Mouse (Mus musculus): ENCODE results near the gene Fancm. TPM values are rescaled to one million over a fixed set of nuclear protein-coding genes. Genes with fewer than 3 reads are reported as not detected.

Gene Fancm
- 10.4 and 12.0 TPM in 2 replicates for polyA plus RNA-seq (2016; fragmentation: Nextera tagmentation; extraction: Ambion mirVana)

DNA sequence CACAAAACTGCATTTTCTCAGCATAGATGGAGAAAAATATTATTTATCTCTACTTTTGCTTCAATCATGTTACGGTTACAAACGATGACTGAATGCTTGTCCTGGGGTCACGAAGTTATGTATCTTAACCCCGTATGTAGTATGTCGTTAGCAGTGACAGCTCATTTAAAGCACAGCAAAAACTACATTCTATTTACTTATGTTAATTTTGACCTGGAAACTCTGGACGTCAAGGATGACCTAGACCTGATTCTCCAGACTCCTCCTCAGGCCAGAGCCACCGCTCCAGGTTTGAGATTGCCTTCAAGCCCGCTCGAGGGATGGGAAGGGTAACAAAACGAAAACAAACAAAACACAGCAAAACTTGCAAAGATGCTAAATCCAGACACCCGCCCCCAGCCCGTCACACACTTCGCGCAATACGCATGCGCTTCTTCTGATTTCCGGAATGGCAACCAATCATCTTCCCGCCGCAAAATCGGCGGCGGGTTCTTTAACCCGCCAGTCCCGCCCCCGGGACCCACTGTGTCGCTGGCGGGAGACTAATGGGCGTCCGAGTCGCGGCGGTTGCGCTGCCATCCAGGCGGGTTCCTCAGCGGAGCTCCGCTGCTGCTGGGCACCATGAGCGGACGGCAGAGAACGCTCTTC is at the start of gene Fancm:
Gene Fancm (plus strand): TSS at position 519 of the 648 bp plus-strand sequence.
- Histone ChIP-seq H3K27ac (peak within 1 kb of the TSS; percentile 99), H3K4me1 (peaks cover 20% of the 10 kb centered on the region), H3K9me3 (no peaks in the 10 kb centered on the region), H3K27me3 (ENCODE audit: insufficient read depth, poor library complexity, severe bottlenecking) (no peaks in the 10 kb centered on the region), H3K4me3 (peak within 1 kb of the TSS; percentile 90), H3K36me3 (peaks cover 15% of the 10 kb centered on the region)
- DNase-seq (ENCODE audit: low spot score): peak; percentile 95
- 2% methylated on average over 39 of the region's 39 CpGs for WGBS

DNA sequence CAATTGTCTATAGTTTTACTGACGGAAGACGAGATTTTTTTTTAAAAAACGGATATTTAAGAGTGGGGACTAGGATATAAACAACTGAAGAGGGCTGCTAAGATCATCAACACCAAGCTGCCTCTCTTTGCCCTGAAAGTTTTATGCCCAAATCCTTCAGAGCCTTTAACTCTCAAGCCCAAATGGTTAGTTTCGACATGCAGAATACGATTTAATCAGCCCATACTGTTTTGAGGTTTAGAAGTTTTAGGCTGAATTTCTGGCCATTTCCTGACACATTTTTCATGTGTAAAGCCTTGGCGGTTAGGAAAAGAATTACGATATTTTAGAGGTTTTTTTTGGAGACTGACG is 39.6 kb upstream of the Fancm start:
- WGBS: 50% methylated on average over 8 of the region's 8 CpGs
- DNase-seq (ENCODE audit: low spot score): no peak
- Histone ChIP-seq H3K27me3 (ENCODE audit: insufficient read depth, poor library complexity, severe bottlenecking) (no peaks in the 10 kb centered on the region), H3K9me3 (no peaks in the 10 kb centered on the region), H3K4me3 (peak overlapping the region; percentile 92), H3K27ac (peak overlapping the region; percentile 98; the same call in 1 of the 2 replicates), H3K36me3 (no peaks in the 10 kb centered on the region), H3K4me1 (peaks cover 17% of the 10 kb centered on the region)

DNA sequence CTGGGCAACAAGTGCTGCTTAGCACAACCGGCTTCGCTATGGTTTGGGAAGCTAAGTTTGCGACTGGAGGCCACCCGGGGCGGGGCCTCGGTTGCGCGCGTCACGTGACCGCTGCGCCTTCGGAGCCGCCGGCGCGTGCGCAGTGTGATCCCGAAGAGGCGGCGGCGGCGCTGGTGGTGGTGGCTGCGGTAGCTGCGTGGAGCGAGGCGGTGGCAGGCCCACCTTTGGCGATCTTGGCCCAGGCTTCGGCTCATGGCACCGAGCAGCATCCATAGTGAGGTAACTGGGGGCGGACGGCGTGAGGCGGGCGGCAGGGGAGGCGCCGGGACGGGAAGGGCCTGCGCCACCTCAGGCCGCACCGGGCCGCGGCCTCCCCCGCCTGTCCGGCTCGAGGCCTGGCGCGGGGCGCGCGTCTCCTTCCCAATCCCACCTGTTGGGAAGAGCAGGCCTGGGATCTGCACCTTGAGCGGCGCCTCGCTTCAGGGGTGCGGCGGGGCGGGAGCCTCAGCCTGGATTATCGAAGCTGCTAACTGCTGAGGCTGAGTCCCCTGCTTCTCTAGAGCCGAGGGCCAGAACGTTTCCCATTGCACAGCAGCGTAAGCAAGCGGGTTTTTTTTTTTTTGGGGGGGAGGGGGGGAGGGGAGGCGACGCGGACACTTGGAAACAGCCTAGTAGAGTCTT is 39.1 kb upstream of the Fancm start, which contains the start of gene Prpf39:
Gene Prpf39 (plus strand): TSS at position 144 of the 681 bp plus-strand sequence.
- WGBS: under 1% methylated on average over 65 of the region's 65 CpGs
- DNase-seq (ENCODE audit: low spot score): peak; percentile 94

DNA sequence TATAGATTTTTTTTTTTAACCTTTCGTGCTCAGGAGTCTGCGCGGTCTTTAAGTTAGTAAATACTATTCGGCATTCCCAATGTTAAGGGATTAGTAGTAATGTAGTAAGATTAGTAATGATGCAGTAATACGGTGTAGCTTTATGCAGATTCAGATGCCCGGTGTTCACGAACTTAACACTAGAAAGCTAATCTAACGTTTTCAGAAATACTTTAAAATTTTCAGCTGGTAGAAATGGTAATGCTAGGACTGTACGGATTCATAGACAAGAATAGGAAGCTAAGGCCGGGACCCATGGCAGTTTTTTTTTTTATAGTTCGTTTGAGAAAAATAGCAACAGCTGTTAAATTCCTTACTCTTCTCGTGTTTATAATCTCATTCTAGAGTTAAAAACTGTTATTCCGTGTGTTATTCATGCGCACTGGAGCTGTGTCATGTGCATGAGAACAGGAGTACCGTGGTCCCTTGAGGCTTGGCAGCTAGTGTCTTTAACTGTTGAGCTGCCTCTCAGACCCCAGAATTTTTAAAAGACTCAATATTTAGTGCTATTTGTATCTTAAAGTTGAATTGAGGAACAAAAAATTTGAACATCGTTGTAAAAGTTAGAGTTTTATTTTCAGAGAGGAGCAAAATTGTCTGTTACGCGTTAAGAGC is 38.4 kb upstream of the Fancm start:
- H3K27me3 ChIP-seq (ENCODE audit: insufficient read depth, poor library complexity, severe bottlenecking): no peaks in the 10 kb centered on the region
- 21% methylated on average over 18 of the region's 18 CpGs for whole genome bisulfite sequencing
- H3K4me1 ChIP-seq: peaks cover 17% of the 10 kb centered on the region
- H3K36me3 ChIP-seq: 0 out of 2 replicates have a peak, but pooled peaks cover 2% of the 10 kb centered on the region
- no peak for DNase-seq (ENCODE audit: low spot score)
- H3K27ac ChIP-seq: peak overlapping the region; percentile 98; the same call in 1 of the 2 replicates
- no peaks in the 10 kb centered on the region for H3K9me3 ChIP-seq
- peak overlapping the region; percentile 92 for H3K4me3 ChIP-seq

More for the DNA sequence above, 39.1 kb upstream of the Fancm start, which contains the start of gene Prpf39:
- Histone ChIP-seq H3K4me1 (peaks cover 17% of the 10 kb centered on the region), H3K27me3 (ENCODE audit: insufficient read depth, poor library complexity, severe bottlenecking) (no peaks in the 10 kb centered on the region), H3K9me3 (no peaks in the 10 kb centered on the region), H3K4me3 (peak within 1 kb of the TSS; percentile 92), H3K36me3 (no peaks in the 10 kb centered on the region), H3K27ac (peak within 1 kb of the TSS; percentile 98)

DNA sequence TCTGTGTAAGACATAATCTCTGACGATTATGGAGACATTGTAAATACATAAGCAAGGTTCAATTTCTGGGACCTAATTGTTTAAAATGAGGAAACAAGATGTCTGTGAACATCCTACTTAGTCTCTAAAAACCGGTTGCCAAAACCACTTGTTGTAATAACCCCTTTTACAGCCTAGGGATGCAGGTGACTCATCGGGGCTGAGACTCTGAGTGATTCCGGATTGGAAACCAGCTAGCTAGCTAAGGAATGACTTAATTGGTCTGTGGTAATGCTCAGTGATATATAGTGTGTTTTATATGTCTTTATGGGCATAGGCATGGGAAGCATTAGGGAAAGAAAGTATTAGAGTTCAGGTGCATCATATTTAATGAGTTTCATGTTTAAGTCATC is 37.9 kb upstream of the Fancm start:
- Histone ChIP-seq H3K4me3 (peak overlapping the region; percentile 92), H3K27me3 (ENCODE audit: insufficient read depth, poor library complexity, severe bottlenecking) (no peaks in the 10 kb centered on the region), H3K27ac (no peak overlapping the region), H3K36me3 (peaks cover 5% of the 10 kb centered on the region; the same call in 1 of the 2 replicates), H3K4me1 (peaks cover 17% of the 10 kb centered on the region), H3K9me3 (no peaks in the 10 kb centered on the region)
- WGBS: 41% methylated on average over 4 of the region's 4 CpGs
- DNase-seq (ENCODE audit: low spot score): no peak

DNA sequence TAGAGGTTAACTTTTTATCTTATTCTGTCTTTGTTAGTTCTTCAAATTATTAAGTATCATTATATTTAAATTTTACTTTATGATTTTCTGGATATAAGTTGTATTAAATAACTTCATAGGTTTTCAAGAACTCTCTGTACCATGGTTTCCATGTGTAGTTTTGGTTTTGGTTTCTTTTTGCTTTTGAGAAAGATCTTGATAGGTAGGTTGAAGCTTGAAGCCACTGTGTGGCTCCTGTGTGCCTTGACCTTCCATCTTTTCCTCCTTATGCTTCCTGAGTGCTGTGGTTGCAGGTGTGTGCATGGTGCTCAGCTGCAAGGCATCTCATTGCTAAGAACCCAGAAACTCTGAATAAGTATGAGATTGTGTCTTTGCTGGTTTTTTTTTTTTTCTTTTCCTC is 26.6 kb upstream of the Fancm start:
- no peak for DNase-seq (ENCODE audit: low spot score)
- H3K27ac ChIP-seq: no peak overlapping the region
- no peaks in the 10 kb centered on the region for H3K27me3 ChIP-seq (ENCODE audit: insufficient read depth, poor library complexity, severe bottlenecking)
- H3K9me3 ChIP-seq: no peaks in the 10 kb centered on the region
- no peaks in the 10 kb centered on the region for H3K4me1 ChIP-seq
- H3K4me3 ChIP-seq: no peak overlapping the region
- peaks cover 61% of the 10 kb centered on the region for H3K36me3 ChIP-seq

DNA sequence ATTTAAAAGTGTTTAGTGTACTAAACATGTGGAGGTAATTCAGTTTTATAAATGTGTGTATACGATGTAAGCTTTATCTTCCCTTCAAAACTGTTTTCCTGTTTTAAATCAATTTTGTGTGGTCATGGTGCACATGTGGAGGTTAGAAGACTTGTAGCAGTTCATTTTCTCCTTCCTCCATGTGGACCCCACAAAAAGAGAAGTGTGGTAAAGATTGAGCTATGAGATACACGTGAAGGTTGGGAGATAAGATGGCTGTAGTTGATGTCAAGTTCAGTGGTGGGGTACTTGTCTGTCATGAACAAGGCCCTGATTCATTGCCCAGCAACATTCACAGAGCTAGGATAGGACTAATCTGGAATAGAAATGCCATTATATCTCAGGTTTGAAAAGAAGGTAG is 17.2 kb upstream of the Fancm start:
- 87% methylated on average over 2 of the region's 2 CpGs for WGBS
- Histone ChIP-seq H3K27ac (no peak overlapping the region), H3K36me3 (peaks cover 87% of the 10 kb centered on the region), H3K4me1 (no peaks in the 10 kb centered on the region), H3K27me3 (ENCODE audit: insufficient read depth, poor library complexity, severe bottlenecking) (no peaks in the 10 kb centered on the region), H3K4me3 (no peak overlapping the region), H3K9me3 (no peaks in the 10 kb centered on the region)
- no peak for DNase-seq (ENCODE audit: low spot score)

DNA sequence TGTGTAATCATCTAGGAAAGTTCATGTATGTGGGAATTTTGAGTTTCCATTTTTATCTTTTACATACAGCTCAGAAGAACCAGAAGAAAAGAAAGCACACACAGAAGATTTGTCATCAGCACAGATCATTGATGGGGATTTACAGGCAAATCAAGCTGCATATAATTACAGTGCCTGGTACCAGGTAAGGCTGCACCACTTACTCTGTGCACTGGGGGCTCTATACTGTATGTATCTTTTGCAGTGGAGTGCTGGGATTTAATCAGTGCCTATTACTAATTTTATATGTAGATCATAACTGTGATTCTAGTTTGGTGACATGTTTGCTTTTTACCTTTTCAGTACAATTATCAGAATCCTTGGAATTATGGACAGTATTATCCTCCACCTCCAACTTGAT is 14.3 kb upstream of the Fancm start:
- DNase-seq (ENCODE audit: low spot score): no peak
- H3K4me1 ChIP-seq: no peaks in the 10 kb centered on the region
- H3K36me3 ChIP-seq: peaks cover 90% of the 10 kb centered on the region
- no peaks in the 10 kb centered on the region for H3K9me3 ChIP-seq
- no peaks in the 10 kb centered on the region for H3K27me3 ChIP-seq (ENCODE audit: insufficient read depth, poor library complexity, severe bottlenecking)
- no peak overlapping the region for H3K27ac ChIP-seq
- H3K4me3 ChIP-seq: no peak overlapping the region

DNA sequence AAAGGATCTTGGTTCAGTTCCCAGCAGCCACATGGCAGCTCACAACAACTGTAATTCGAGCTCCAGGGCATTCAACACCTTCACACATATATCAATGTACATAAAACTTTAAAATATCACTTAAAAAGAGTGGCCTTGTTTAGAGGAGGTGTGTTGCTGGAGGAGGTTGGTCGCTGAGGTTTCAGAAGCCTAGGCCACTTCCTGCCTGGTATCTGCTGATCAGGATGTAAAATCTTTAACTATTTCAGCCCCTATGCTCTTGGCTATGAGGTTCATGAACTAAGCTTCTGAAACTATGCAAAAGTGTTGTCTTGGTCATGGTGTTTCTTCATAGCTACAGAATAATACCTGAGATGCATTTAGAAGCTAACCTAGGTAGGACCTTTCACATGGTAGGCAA is 10.2 kb upstream of the Fancm start:
- no peak for DNase-seq (ENCODE audit: low spot score)
- no peaks in the 10 kb centered on the region for H3K27me3 ChIP-seq (ENCODE audit: insufficient read depth, poor library complexity, severe bottlenecking)
- H3K36me3 ChIP-seq: peaks cover 86% of the 10 kb centered on the region
- H3K4me1 ChIP-seq: no peaks in the 10 kb centered on the region
- no peak overlapping the region for H3K4me3 ChIP-seq
- 64% methylated on average over 2 of the region's 2 CpGs for WGBS
- H3K27ac ChIP-seq: no peak overlapping the region
- no peaks in the 10 kb centered on the region for H3K9me3 ChIP-seq

DNA sequence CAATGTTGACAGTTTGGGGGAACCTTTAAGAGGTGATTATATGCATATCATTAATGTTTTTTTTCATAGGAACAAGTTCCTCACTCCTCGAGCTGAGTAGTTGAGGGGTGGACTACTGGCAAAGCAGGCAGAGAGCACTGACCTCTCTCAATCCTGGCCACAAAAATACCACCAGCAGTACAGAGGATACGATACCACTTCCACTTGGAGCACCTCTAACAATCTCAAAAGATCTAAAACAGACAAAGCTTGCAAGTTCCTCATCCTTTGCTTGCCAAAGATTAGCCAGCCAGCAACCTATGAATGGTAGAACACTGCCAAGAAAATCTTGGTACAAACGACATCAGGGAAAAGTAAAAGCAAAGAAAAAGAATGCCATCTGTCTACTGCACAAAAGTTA is 9.2 kb upstream of the Fancm start:
- H3K27ac ChIP-seq: no peak overlapping the region
- H3K36me3 ChIP-seq: peaks cover 77% of the 10 kb centered on the region
- H3K27me3 ChIP-seq (ENCODE audit: insufficient read depth, poor library complexity, severe bottlenecking): no peaks in the 10 kb centered on the region
- H3K4me1 ChIP-seq: no peaks in the 10 kb centered on the region
- 82% methylated on average over 3 of the region's 3 CpGs for WGBS
- DNase-seq (ENCODE audit: low spot score): no peak
- H3K4me3 ChIP-seq: no peak overlapping the region
- H3K9me3 ChIP-seq: no peaks in the 10 kb centered on the region

DNA sequence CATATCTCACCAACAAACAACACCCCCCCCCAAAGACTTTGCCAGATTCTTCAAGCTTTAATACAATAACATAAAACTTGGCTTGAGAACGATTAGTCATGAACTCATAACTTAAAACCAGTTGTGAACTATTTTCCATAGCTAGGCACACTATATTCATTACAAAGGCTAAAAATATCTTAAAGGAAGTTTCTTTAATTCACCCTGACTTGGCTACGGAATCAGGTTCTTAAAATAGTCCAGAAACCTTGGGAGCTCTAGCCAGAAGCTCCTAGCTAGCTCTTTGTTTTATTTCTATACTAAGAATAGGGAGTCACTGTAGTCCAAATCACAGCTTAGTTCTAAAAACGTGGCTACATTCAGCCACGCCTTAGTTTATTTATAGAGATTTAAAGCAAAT is 7.0 kb upstream of the Fancm start:
- peaks cover 64% of the 10 kb centered on the region for H3K36me3 ChIP-seq
- WGBS: 68% methylated on average over 4 of the region's 4 CpGs
- H3K9me3 ChIP-seq: no peaks in the 10 kb centered on the region
- no peaks in the 10 kb centered on the region for H3K4me1 ChIP-seq
- H3K27ac ChIP-seq: no peak overlapping the region
- no peak overlapping the region for H3K4me3 ChIP-seq
- H3K27me3 ChIP-seq (ENCODE audit: insufficient read depth, poor library complexity, severe bottlenecking): no peaks in the 10 kb centered on the region
- no peak for DNase-seq (ENCODE audit: low spot score)

DNA sequence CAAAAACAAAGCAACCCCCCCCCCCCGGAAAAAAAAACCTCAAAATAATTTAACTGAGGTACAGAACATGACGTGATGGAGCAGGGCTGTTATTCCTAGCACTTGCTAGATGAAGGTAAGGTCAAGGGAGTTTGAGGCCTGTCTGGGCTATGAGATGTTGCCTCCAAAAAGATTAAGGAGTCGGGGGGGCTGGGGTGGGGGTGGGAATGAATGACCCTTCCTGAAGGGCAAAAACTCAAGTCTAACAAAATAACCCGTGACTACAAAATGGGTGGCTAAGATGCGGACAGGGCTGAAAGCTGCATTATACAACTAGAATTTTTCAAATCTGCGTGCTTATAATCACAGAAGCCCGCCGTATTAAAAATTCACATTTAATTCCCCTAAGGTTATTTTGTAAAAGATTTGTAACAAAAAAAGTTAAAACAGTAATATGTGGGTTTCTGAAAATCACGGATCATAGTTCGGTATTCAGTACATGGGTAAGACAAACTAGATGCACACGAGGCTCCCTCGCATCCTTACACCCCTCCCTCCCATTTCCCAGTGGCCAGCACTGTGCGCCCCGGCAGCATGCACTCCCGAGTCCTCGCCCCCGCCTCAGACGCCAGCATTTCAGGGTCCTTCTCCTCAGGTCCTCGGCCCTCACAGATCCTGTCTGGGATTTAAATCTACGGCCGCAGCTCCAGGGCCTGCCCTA is 2.3 kb upstream of the Fancm start:
- peak overlapping the region; percentile 99 for H3K27ac ChIP-seq
- no peaks in the 10 kb centered on the region for H3K27me3 ChIP-seq (ENCODE audit: insufficient read depth, poor library complexity, severe bottlenecking)
- H3K36me3 ChIP-seq: peaks cover 26% of the 10 kb centered on the region
- peaks cover 20% of the 10 kb centered on the region for H3K4me1 ChIP-seq
- H3K4me3 ChIP-seq: peak overlapping the region; percentile 90
- whole genome bisulfite sequencing: 3% methylated on average over 21 of the region's 21 CpGs
- DNase-seq (ENCODE audit: low spot score): no peak
- no peaks in the 10 kb centered on the region for H3K9me3 ChIP-seq
